Mouse (Mus musculus) frontal cortex, postnatal 14 days (tissue): ENCODE measurements at regions not wholly inside any gene's neighbourhood (a gene's known extent, or its start where the extent isn't known, plus 50 kb on each side); places are given as distances from the start of the nearest gene placed in this dataset.
A peak's percentile ranks its signal among the peaks of the same experiment; 100 is the strongest.

Experiments
- DNase-seq, 2 experiments: peaks; one replicate each; pipeline ENCODE4 v3.0.0; 2022; ENCODE audit warnings: low spot score in 2 of 2

DNA sequence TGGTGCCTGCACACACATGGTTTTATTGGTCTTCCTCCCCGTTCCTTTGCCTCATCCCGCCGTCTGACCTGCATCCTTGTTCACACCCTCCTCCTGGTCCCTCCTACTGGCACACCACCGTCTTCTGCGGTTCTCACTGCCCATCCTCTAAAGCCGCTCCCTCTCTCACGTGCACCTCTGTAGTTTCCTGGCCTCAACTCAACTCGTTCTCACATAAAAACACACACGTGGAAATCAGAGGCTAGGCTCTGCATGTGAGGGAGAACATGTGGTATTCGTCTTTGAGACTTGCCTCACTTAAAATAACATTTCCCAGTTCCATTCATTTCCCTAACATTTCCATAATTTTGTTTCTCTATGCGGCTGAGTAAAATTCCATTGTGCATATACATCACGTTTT lies 69.5 kb downstream of the Aldh8a1 start:
- no peak for DNase-seq

DNA sequence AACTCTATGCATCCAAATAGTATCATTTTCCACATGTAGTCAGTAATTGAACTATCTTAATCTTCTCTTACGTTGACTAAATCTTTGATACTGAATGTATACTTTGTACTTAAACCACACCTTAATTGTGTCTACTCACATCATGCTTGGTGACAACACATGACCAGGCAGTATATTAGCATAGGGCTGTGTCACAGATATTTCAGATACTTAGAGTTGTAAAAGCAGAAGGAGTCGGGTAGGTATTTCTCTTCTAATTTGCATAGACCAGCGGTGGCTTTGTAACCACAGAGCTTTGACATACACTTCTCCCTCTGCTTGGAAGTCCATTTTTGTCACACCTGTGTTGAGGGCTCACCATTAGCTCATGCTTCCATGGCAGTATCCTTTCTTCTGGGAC lies 71.0 kb downstream of the Aldh8a1 start:
- DNase-seq, result no peak

DNA sequence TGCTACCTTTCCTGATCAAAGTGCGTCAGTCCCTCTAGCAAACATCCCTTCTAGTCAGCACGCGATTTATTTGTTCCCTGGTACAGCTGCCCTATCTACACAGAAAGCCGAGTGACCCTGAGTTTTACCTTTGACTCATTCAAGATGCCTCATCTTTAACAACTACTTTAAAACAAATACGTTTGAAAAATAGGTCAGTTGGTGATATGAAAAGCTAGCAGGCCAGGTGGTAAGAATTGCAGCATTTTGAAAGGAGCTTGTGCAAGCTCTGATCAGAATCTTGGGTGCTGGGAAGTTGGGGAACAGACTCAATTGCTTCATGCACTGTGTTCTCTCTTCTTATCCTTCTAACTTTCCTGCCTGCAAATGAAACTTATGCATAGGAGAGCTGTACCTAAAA lies 71.9 kb downstream of the Aldh8a1 start:
- DNase-seq, result no peak

DNA sequence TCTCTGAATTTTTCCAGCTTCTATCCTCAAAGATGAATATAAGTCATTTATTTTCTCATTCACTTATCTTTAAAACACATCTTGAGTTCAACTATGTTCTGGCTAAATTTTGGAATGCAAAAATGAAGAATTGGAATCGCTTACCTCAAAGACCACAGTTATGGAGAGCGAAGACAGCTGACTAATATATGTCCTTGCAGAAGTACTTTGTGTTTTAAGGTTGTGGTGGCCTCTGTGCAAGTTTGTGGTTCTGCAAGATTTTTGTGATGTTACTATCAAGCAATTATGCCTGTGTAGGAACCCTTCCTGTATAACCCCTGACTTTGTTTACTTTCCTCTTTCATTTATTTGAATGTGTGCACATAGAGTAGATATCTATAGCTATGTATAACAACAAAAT lies 75.5 kb downstream of the Aldh8a1 start:
- DNase-seq, result no peak

DNA sequence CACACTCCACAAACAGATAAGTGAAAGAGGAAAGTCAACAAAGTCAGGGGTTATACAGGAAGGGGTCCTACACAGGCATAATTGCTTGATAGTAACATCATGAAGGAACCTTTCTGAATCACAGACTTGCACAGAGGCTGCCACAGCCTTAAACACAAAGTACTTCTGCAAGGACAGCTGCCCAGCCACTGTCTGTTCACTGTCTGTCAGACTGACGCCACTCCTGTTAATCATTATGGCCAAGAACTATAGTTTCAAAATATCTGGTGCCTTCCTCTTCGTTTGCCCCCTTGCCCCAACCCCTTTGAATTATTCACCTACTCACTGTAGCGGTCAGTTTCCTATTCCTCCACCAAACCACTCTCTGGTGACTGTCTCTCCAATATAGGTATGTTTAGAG lies 76.4 kb downstream of the Aldh8a1 start:
- DNase-seq, result no peak

DNA sequence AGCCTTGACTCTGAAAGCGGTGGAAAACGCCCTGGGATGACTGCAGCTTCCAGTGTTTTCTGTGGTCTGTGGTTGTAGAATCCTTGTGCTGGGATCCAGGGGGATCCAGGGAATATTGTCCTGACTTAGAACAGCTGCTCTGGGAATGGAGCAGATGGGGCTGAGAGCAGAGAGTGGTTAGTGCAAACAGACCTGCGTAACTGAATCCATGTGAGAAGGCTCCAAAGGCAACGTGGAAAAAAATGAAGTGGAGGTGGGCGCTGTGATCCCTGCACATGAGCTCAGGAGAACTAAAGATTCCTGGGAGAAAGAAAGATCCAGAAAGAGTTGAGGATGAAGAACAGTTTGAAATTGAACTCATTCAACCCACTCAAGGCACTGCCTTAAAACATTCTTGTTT lies 77.1 kb downstream of the Aldh8a1 start:
- no peak for DNase-seq

DNA sequence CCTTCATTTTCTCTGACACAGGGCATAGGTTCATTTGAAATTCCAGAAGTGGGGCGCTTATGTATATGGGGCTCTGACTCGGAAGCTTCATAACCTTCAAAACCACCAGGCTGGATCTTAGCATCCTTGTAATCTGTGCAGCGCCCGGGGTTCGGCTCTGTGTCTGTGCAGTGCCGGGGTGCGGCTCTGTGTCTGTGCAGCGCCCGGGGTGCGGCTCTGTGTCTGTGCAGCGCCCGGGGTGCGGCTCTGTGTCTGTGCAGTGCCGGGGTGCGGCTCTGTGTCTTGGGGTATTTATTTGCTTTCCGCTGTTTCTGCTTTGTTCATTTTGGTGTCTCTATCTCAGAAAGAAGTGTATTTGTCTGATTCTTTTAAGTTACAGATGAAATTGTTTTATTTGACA lies 77.7 kb downstream of the Aldh8a1 start:
- no peak for DNase-seq

DNA sequence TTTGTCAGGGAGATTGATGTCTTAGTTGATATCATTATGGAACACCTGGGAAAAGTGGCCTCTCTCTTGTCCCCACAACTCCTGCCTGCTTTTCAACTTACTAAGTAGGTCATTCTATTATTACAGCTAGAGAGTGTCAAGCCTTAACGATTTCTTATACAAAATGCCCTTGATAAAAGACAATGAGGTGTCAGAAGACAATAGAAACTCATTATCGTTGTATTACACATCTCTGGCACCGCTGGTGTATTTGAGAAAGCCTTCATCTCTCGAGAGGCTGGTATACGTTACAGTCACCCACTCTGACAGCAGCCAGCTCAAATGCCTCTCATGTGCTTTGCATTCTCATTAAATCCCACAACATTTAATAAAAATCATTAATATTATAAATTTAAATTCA lies 78.8 kb downstream of the Aldh8a1 start:
- DNase-seq, result no peak

DNA sequence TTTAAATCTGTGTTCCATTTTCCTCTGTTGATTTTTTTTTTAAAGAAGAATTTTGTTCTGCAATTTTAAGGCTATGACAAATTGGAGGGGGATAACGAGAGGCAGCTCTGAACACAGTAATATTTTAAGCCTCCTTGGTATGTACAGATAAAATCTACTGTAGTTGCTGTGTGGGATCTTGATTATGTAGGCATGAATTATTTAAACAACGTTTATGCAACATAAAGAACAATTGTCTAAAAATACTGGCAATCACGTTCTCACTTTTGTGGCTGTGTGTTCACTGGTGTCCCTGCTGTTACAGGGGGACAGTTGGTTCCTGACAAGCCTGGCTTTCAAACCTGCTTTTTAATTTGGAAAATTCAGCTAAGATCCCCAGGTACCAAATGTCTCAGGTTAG lies 79.3 kb downstream of the Aldh8a1 start:
- no peak for DNase-seq

DNA sequence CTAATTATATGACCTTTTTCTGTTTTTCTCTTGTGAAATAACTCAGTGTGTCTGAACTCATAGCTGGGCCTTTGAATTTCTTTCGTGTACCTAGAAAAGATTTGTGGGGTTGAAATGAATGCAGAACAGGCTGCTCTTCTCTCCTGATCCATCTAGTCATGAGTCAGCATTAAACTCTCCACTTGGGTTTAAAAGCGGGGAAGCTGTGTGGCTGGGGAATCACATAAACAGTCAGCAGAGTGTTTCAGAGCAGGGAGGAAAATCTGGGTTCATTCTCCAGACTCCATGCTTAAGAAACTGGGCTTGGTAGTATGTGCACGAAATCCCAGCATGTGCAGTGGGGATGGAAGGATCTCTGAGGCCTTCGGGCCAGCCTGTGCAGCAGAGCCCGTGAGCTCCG lies 79.9 kb downstream of the Aldh8a1 start:
- DNase-seq, result no peak

DNA sequence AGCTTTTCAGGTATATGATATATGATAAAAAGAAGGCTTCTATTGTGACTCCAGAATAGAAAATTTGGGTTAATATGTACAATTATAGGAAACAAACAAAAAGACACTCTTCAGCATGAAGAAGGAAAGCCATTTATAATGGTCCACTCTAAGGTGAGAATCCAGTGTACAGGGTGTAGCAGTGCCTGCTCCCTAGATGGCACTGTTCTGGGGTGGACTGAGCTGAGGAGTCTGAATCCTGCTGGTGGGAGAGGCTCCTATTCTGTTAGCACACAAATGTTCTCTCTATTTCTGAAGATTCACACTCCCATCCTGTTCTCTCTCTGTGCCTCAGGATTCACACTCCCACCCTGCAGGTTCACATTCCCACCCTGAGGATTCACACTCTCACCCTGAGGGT lies 81.5 kb downstream of the Aldh8a1 start:
- no peak for DNase-seq

DNA sequence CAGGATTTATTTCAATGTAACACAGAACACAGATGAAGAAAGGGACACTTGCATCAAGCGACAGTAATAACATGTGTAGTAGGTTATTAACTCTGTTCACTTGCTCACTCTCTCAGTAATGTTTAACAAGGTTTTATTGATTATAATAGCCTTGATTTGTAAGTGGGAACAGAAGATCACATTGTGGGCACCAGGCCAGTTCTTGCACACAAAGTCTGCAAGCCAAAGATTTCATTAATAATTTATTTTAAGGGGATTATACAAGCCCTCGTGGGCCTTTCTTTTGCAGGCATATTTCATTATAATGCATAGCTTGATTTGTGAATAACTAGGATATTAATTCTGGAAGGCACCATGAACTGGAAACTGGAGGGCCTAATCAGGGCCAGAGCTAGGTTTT lies 83.0 kb downstream of the Aldh8a1 start:
- no peak for DNase-seq

DNA sequence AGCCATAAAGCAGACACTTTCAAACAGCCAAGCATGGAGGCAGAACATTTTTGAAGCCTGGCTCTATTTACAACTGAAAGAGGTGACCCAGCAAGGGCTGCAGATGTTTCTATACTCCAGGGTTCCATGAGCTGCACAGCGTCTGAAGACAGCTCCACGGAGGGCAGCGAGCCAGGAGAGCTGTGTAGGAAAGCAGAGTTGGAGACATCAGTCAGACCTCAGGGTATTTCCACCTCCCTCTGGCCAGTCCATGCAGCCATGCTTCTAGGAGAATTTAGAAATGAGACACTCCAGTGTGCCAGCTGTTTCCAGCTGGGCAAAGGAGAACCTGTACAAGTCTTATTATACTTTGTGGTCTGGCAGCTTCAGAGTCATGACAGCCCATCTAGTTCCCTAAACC lies 85.8 kb downstream of the Aldh8a1 start:
- DNase-seq, result no peak

DNA sequence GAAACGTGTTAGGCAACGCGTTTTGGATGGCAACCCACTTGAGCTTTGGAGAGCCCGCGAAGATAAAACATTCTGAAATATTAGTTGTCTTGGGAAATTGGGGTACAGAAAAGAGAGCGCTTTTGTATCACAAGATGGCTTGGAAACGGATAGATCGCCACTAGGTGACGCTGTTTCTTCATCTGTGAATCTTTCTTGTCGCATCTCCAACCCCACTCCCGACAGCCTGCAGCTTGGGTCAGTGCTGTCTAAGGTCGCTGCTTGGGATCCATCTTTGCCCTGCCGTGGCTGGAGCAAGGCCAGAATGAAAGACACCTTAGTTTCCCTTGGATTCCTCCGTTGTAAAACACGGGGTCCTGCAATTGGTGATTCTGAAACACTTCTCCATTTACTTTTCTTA lies 88.3 kb downstream of the Aldh8a1 start:
- peak; percentile 68 to 85 for DNase-seq

DNA sequence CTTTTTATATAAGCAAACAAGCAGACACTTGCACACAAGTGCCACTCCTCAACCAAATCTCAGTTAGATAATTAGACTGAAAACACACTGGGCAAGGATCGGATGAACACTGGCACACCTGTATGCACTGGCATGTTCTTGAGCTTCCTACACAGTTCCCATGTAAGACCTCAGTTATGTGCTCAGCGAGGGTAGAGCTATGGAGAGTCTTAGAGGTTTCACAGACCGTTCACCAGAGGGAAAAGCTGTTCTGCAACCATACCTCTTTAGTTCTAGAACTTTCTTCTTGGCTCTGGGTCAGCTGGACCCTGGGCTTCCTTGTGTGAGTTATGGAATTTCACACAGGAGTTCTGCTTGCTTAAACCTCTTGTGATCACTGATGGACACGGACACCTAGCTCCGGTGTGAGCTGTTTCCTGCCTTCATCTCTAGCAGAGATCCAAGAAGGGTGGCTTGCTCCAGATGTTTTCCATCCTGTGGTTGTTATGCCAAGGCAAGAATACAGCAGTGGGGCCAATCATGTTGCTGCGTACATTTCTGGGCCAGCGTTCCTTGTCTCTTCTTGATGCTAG lies 88.8 kb downstream of the Aldh8a1 start:
- DNase-seq, result no peak

DNA sequence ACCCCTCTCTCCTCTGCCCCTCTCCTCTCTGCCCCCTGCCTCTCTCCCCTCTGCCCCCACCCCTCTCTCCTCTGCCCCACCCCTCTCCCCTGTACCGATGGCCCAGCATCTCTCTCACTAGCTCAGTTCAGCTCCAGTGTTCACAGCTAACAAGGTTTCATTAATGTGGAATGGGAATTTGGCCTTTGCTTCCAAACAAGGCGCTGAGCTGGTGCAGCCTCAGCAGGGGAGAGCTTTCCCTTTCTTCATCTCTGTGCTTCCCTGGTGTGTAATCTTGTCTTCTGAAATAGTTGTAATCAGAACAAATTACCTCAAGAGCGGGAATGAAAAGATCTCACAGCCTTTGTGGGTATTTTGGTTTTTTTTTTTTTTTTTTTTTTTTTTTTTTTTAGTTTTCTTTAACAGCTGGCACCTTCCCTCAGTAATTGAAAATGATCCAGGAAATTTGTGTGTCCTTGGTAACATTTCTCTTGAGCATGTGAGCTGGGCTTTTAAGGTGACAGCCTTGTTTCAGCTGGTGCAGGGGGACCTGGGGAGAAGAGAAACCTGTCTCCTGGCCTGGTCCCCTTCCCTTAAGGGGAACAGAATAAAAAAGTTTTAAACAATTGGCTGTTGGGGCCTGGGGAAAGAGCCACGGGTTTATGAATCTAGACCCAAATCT lies 90.5 kb downstream of the Aldh8a1 start:
- no peak for DNase-seq

DNA sequence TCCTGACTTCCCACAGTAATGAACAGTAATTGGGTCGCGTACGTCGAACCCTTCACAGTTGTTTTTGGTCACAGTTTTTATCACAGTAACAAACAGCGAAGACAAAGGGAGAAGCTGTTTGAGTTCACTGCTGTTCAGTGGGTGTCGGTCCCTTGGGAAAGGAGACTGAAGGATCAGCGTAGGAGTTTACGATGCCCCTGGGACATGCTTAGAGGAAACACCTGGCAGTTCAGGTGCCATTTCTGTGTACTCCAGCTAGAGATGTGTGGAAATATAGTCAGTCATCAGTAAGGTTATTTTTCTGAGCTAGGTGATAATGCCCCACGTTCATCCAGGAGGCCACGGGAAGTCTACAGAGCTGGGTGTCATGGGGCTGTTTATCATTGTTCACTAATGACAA lies 91.3 kb downstream of the Aldh8a1 start:
- DNase-seq, result no peak

DNA sequence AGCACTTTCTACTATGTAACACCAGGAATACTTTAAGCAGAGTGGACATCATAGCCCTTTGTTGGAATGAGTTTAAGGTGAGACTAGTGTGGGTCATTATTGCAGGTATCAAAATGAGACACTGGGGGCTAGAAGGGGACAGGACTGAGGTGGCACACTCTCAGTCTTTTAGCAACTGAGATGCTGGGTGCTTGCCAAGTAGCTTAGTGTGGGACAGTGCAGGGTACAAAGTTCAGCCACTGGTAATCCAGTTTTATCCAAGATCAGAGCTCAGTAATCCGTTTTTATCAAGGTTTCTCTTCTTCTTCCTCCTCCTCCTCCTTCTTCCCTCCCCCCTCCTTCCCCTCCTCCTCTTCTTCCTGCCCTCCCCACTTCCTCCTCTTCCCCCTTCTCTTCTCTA lies 92.9 kb downstream of the Aldh8a1 start:
- no peak for DNase-seq

DNA sequence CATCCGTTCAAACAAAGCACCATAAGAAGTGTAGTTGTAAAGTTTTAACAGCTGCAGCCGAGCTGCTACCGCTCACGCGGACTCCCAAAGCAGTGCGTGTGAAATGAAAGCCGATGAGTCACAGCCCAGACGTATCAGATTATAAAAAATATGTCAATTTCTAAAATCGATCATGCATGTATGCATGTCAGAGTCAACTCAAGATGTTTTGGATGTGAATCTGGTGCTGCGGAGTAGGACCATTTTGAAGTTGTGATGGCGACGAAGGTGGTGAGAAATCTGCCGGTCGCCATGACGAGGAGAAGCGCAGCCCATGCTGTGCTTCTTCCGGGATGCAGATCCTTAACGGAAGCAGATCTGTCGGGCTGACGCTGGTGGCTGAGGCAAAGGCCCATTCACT lies 93.5 kb downstream of the Aldh8a1 start:
- peak in 1 of 2 experiments; percentile 26 for DNase-seq

DNA sequence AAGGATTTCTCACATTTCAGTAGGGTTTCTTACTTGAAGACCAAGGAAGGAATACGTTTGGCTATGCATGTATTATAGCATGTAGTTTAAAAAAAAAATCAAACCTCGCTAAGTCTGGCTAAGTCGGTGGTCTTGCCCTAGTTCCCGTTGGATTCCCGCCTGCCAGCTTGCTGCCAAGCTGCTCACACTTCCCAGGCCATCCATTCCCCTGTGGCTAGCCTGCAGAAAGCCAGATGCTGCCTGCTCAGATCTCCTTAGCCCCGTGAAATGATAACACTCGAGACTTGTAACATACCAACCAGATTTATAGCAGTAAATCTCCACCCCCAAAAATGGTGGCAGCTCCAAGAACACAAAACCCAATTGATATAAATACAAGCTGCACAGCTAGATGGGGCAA lies 97.2 kb downstream of the Aldh8a1 start:
- no peak for DNase-seq

DNA sequence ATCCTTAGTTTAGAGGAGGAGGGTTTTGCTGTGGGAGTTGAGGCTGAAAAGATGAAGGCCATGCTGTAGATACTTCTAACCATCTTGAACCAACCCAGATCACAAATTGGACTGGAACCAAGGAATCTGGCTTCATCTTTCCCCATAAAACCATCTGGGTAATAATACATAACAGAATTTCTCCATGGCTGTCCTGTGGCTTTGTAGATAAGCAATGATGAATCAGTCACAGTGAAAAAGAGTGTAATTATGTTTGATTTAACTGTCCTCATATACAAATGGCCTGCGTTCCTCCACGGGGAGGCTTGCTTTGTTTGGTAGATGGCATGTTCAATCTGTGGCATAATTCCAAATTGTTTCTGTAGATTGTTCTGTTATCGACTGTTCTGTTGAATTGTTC lies 100.9 kb downstream of the Aldh8a1 start:
- no peak for DNase-seq

DNA sequence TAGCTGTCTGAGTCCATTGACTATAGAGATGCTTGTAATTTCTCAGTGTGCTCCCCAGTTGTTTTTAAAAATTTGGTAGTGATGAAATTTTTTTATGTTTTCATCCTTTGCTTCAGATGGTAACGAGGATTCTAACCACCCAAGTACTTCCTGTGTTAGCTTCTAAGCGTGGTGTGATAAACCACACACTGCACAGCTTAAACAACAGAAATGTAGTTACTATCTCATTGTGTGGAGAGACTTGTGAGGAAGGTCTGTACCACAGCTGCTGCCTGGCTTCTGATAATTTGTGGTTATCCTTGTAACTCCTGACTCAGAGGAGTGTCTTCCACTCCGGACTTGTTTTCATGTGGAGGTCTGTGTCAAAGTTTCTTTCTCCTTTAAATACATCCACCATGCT lies 102.3 kb downstream of the Aldh8a1 start:
- DNase-seq, result no peak

DNA sequence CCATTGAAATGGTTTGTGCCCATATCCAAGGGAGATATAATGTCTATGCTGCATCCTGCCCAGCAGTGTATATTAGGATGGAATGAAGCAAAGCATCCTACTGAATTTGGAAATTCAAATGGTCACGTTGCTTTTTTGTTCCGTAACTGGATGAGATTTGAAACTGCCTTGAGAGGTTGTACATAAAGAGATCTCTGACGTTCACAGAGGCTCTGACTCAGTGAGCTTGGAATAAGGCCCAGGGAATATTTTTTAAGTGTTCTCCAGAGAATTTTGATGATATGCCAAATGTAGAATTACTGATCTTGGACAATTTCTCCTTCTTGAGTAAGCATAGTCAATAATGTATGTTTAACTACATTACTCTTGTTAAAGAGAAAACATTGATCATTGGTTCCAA lies 104.2 kb downstream of the Aldh8a1 start:
- DNase-seq, result no peak

DNA sequence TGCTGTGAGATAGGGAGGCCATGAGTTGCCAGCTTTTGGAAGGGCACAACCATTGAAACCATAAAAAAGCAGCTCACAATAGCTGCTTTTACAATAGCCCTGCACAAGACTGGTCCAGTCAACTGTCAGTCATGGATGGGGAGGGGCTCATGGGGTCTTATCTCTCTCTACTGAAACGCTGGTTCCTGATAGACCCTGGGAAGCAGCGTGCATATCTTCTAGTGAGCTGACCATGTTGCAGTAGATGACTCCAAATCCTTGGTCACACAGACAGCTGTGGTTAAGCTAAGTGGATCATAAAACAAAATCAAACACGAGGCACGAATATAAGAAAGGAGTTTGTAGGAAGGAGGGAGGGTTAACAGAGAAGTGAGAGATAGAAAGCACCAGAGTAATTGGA lies 105.0 kb downstream of the Aldh8a1 start:
- no peak for DNase-seq
